Mouse (Mus musculus) megakaryocyte, embryonic 14.5 days (primary cell): ENCODE measurements around the gene D930048N14Rik. TPM values are rescaled to one million over a fixed set of nuclear protein-coding genes. Genes with fewer than 3 reads are reported as not detected.
"Not testable (repeated sequence)": the region's sequence is repeated elsewhere in the genome, so short reads cannot be mapped to it uniquely, and the experiment has no call there.

ENCODE experiments used
- H3K27me3 ChIP-seq: replicated peaks from 2 replicates; pipeline ENCODE3; 2012; ENCODE audit warnings: inconsistent platforms
- H3K36me3 ChIP-seq: replicated peaks from 2 replicates; pipeline ENCODE3; 2012; ENCODE audit warnings: low read length, inconsistent platforms, mixed read lengths
- H3K4me1 ChIP-seq: 2 replicates; pipeline ENCODE4 v1.6.1; 2012; ENCODE audit warnings: inconsistent platforms
- H3K4me3 ChIP-seq: replicated peaks from 2 replicates; pipeline ENCODE3; 2012; ENCODE audit warnings: moderate library complexity, mild to moderate bottlenecking, inconsistent platforms
- H3K9me3 ChIP-seq: 2 replicates; pipeline ENCODE4 v1.6.1; 2012; ENCODE audit warnings: inconsistent platforms
- FLI1 ChIP-seq: IDR thresholded peaks from 2 replicates; pipeline ENCODE4 v1.6.1; 2012; ENCODE audit warnings: low read length, inconsistent platforms, mixed read lengths
- GATA1 ChIP-seq: IDR thresholded peaks from 3 replicates; pipeline ENCODE4 v1.6.1; 2012; ENCODE audit warnings: mixed read lengths, low read length, inconsistent platforms, borderline replicate concordance
- polyA plus RNA-seq: library from polyadenylated mRNA; stranded (reverse); fragments of >175 nt; gene quantifications from 2 replicates; pipeline ENCODE4 v1.2.3, GENCODE M21; 2012; ENCODE audit warnings: low replicate concordance; ENCODE audit not compliant: insufficient read depth

D930048N14Rik gene
- polyA plus RNA-seq, 1 experiment, result not detected

DNA sequence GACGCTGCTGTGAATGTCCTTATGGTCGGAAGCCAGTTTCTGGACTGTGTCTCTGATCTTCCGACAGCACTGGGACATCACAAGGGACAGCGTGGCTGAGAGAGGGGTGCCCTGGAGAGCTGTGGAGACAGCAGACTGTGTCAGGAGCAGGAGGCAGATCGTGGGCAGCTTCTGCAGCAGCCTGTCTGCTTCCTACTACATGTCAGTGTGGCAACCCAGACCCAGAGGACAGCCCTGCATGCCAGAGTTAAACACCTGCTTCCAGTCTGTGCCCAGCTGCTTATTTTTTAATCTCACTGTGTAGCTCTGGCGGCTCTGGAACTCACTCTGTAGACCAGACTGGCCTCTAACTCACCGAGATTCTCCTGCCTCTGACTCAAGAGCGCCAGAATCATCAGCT is 22.8 kb upstream of the D930048N14Rik start:
- no peaks in the 10 kb centered on the region for H3K27me3 ChIP-seq
- TF ChIP-seq FLI1 (no peak), GATA1 (no peak)
- H3K36me3 ChIP-seq, result peaks cover 82% of the 10 kb centered on the region
- H3K9me3 ChIP-seq, result no peaks in the 10 kb centered on the region
- H3K4me3 ChIP-seq, result no peak overlapping the region
- peaks cover 92% of the 10 kb centered on the region for H3K4me1 ChIP-seq

DNA sequence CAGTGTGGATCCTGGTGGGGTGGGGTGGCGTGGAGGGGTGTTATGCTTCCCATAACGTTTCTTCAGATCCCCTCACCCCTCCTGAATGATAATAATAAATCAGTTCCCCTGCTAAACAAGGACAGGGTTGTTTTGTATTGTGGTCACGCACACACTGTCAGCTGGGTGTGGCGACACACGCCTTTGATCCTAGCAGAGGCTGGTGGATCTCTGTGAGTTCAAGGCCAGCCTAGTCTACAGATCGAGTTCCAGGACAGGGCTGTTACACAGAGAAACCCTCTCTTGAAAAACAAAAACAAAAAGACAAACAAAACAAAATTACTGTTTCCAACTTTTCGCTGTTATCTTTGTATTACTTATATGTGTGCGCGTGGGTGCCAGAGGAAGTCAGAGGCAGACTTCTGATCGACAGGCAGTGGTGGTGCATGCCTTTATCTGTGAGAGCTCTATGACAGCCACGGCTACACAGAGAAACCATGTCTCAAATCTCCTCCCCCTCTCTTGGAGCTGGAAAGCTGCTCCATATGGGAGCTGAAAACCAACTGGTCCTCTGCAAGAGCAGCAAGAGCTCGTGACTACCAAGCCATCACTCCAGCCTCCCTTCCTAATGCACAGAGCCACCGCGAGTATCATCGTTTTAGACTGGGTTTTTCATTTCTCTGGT is 21.0 kb upstream of the D930048N14Rik start:
- TF ChIP-seq FLI1, result no peak
- no peak for TF ChIP-seq GATA1
- Histone ChIP-seq H3K27me3 (no peaks in the 10 kb centered on the region), H3K9me3 (no peaks in the 10 kb centered on the region), H3K4me3 (peak overlapping the region; percentile 54), H3K36me3 (peaks cover 74% of the 10 kb centered on the region), H3K4me1 (peaks cover 91% of the 10 kb centered on the region)

GRCm38 (mm10) chr11:51632130-51632753 is 18.5 kb upstream of the D930048N14Rik start:
- TF ChIP-seq FLI1 (no peak), GATA1 (no peak)
- H3K4me1 ChIP-seq, result peaks cover 83% of the 10 kb centered on the region
- H3K27me3 ChIP-seq, result no peaks in the 10 kb centered on the region
- peaks cover 51% of the 10 kb centered on the region for H3K36me3 ChIP-seq
- peak overlapping the region; percentile 0 for H3K4me3 ChIP-seq
- H3K9me3 ChIP-seq, result no peaks in the 10 kb centered on the region

DNA sequence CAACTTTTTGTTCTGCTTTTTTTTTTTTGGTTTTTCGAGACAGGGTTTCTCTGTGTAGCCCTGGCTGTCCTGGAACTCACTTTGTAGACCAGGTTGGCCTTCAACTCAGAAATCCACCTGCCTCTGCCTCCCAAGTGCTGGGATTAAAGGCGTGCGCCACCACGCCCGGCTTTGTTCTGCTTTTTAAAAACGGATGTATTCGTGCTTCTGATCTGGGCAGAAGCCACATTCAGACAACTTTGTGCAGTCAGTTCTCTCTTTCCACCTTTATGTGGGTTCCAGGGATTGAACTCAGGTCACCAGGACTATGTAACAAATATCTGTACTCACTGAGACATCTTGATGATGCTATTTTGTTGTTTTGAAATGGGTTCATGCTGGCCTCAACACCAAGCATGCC is 17.6 kb upstream of the D930048N14Rik start:
- not testable (repeated sequence) for H3K4me3 ChIP-seq, H3K9me3 ChIP-seq, H3K27me3 ChIP-seq
- peaks cover 41% of the 10 kb centered on the region for H3K36me3 ChIP-seq
- peaks cover 83% of the 10 kb centered on the region for H3K4me1 ChIP-seq

GRCm38 (mm10) chr11:51633721-51634120 is 17.0 kb upstream of the D930048N14Rik start:
- no peaks in the 10 kb centered on the region for H3K27me3 ChIP-seq
- H3K9me3 ChIP-seq, result no peaks in the 10 kb centered on the region
- H3K36me3 ChIP-seq, result peaks cover 38% of the 10 kb centered on the region
- peaks cover 85% of the 10 kb centered on the region for H3K4me1 ChIP-seq
- TF ChIP-seq GATA1 (no peak), FLI1 (no peak)
- H3K4me3 ChIP-seq, result no peak overlapping the region

DNA sequence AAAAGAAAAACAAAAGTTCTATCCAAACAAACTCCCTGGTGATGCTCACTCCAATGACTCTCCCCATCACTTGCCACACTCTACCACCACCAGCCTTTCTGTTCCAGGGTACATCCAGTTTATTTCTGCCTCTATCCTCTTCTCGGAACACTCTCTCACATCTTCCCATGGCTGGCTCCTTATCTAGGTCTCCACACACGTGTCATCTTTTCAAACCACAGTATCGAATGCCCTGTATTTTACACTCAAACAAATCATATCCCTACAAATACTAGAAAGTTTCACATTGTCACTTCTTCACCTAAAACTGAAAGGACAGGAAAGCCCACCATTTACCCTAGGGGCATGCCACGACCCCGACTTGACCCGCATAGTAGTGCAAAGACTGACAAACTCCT is 15.6 kb upstream of the D930048N14Rik start:
- Histone ChIP-seq H3K36me3 (peaks cover 24% of the 10 kb centered on the region), H3K9me3 (no peaks in the 10 kb centered on the region), H3K4me3 (peak overlapping the region; percentile 95), H3K27me3 (no peaks in the 10 kb centered on the region), H3K4me1 (peaks cover 74% of the 10 kb centered on the region)
- no peak for TF ChIP-seq FLI1
- TF ChIP-seq GATA1, result no peak

DNA sequence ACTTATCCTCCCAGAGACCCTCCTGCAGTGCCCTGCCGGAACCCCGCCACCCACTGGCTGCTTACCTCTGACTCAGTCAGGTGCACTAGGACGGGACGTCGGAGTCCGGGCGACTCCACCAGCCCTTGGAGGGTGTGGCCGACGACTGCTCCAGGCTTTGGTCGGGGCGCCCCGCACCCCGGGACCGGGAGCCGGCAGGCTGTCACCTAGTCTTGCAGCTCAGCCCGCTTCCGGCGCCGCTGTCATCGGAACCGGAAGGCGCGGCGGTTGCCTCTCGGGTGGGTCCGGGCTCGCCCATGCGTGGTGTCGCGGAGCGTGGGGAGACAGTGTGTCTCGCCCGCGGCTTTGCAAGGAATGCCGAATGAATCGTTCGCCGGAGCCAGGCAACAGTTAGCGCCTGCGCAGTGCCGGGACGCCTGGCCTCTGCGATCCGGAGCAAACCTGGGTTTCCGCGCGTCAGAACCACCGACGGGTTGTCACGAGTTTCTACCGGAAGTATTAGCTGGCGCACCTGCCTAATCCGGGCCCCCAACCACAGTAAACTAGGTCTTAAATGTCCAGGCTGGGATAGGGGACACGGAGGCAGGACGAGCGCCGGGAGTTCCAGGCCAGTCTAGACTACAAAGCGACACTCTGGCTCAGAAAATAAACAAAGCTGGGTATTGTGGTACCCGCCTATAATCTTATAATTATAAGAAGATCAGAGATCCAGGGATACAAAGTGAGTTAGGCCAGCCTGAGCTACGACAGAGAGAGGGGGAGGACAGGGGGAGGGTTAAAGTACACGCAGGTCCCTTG is 15.0 kb upstream of the D930048N14Rik start, which contains the start of gene Rmnd5b:
Gene Rmnd5b (minus strand): TSS at position 372 of the 798 bp plus-strand sequence.
- H3K36me3 ChIP-seq, result peaks cover 22% of the 10 kb centered on the region
- peaks cover 68% of the 10 kb centered on the region for H3K4me1 ChIP-seq
- H3K4me3 ChIP-seq, result peak within 1 kb of the TSS; percentile 95
- no peaks in the 10 kb centered on the region for H3K9me3 ChIP-seq
- no peaks in the 10 kb centered on the region for H3K27me3 ChIP-seq
- no peak for TF ChIP-seq FLI1
- TF ChIP-seq GATA1, result no peak

GRCm38 (mm10) chr11:51636323-51636684 is 14.4 kb upstream of the D930048N14Rik start:
- Histone ChIP-seq H3K4me1 (peaks cover 62% of the 10 kb centered on the region), H3K9me3 (no peaks in the 10 kb centered on the region), H3K36me3 (peaks cover 18% of the 10 kb centered on the region), H3K27me3 (no peaks in the 10 kb centered on the region), H3K4me3 (peak overlapping the region; percentile 95)
- no peak for TF ChIP-seq FLI1

GRCm38 (mm10) chr11:51637971-51638414 is 12.8 kb upstream of the D930048N14Rik start:
- H3K9me3 ChIP-seq, result no peaks in the 10 kb centered on the region
- H3K36me3 ChIP-seq, result peaks cover 10% of the 10 kb centered on the region
- H3K4me3 ChIP-seq, result peak overlapping the region; percentile 91
- TF ChIP-seq GATA1, result no peak
- no peak for TF ChIP-seq FLI1
- H3K27me3 ChIP-seq, result no peaks in the 10 kb centered on the region
- H3K4me1 ChIP-seq, result peaks cover 47% of the 10 kb centered on the region

GRCm38 (mm10) chr11:51638497-51638896 is 12.3 kb upstream of the D930048N14Rik start:
- H3K4me1 ChIP-seq, result peaks cover 47% of the 10 kb centered on the region
- TF ChIP-seq GATA1, result no peak
- no peak for TF ChIP-seq FLI1
- peaks cover 9% of the 10 kb centered on the region for H3K36me3 ChIP-seq
- H3K4me3 ChIP-seq, result peak overlapping the region; percentile 91
- H3K27me3 ChIP-seq, result peaks cover 4% of the 10 kb centered on the region
- H3K9me3 ChIP-seq, result no peaks in the 10 kb centered on the region
